Mouse (Mus musculus): ENCODE data around the gene Cdk13.

GRCm38 (mm10) chr13:17773112-17773511 lies 31.8 kb downstream of the Cdk13 start:
- TF ChIP-seq POLR2A (IDR thresholded peaks at IDR 0.05; ENCODE audit: borderline replicate concordance, low read depth, low read length) (no peak), CTCF (IDR thresholded peaks at IDR 0.05; ENCODE audit: low read depth, low read length) (no peak)
